Mouse (Mus musculus) lung, adult 2 months (tissue): ENCODE data around the gene Ptpn3. TPM values are rescaled to one million over a fixed set of nuclear protein-coding genes. Genes with fewer than 3 reads are reported as not detected.

Source experiments
- DNase-seq: peaks from one replicate; pipeline ENCODE4 v3.0.0; 2022
- H3K4me1 ChIP-seq: fragments of 200-500 bp; 2 replicates; pipeline ENCODE4 v1.6.1; 2011; ENCODE audit warnings: low read length; ENCODE audit not compliant: control insufficient read depth, insufficient read depth
- H3K4me3 ChIP-seq: fragments of 200-500 bp; replicated peaks from 2 replicates; pipeline ENCODE3; 2011; ENCODE audit warnings: low read depth, mild to moderate bottlenecking, control low read depth, low read length; ENCODE audit errors: extremely low read depth
- CTCF ChIP-seq: fragments of 200-500 bp; IDR thresholded peaks from 2 replicates; pipeline ENCODE4 v1.5.1; 2011; ENCODE audit warnings: mild to moderate bottlenecking, low read length, control low read depth; ENCODE audit not compliant: insufficient read depth
- POLR2A ChIP-seq: fragments of 200-500 bp; IDR thresholded peaks from 2 replicates; pipeline ENCODE4 v1.6.1; 2011; ENCODE audit warnings: low read depth, mild to moderate bottlenecking, control low read depth, low read length, borderline replicate concordance; ENCODE audit errors: extremely low read depth
- WGBS: fragments of 180-500 bp; shearing (Covaris S2); methylation state at CpG from one replicate; pipeline ENCODE4 v1.1.7; 2018; 5-methylcytosine and 5-hydroxymethylcytosine counted together
- polyA plus RNA-seq: library from polyadenylated mRNA; depleted of rRNA; stranded (reverse); fragments of >200 nt; gene quantifications from 2 replicates; pipeline ENCODE4 v1.2.3, GENCODE M21; 2012

Gene Ptpn3
- polyA plus RNA-seq, 1 experiment, result 10.8 TPM

- Histone ChIP-seq H3K4me1 (no peaks in the 10 kb centered on the region; the same call in 1 of the 2 replicates), H3K4me3 (no peak overlapping the region)
- 82% methylated on average over 10 of the region's 10 CpGs for WGBS
- TF ChIP-seq CTCF, result no peak
- DNase-seq, result no peak
Observed at GRCm38 (mm10) chr4:57269344-57269743, 32.3 kb downstream of the Ptpn3 start.

GRCm38 (mm10) chr4:57268330-57268729, 33.3 kb downstream of the Ptpn3 start:
- Histone ChIP-seq H3K4me1 (no peaks in the 10 kb centered on the region), H3K4me3 (no peak overlapping the region)
- TF ChIP-seq CTCF, result no peak
- TF ChIP-seq POLR2A, result no peak
- DNase-seq, result no peak
- 64% methylated on average over 8 of the region's 8 CpGs for WGBS

- 80% methylated on average over 9 of the region's 9 CpGs for WGBS
- Histone ChIP-seq H3K4me3 (no peak overlapping the region), H3K4me1 (no peaks in the 10 kb centered on the region)
- no peak for DNase-seq
- no peak for TF ChIP-seq CTCF
- no peak for TF ChIP-seq POLR2A
Observed at GRCm38 (mm10) chr4:57266389-57266788, 35.2 kb downstream of the Ptpn3 start.

- no peak overlapping the region for H3K4me3 ChIP-seq
- no peak for DNase-seq
- H3K4me1 ChIP-seq, result no peaks in the 10 kb centered on the region
- no peak for TF ChIP-seq POLR2A
- no peak for TF ChIP-seq CTCF
- WGBS, result 75% methylated on average over 7 of the region's 7 CpGs
Observed at GRCm38 (mm10) chr4:57263695-57264094, 37.9 kb downstream of the Ptpn3 start.

GRCm38 (mm10) chr4:57263061-57263685, 38.5 kb downstream of the Ptpn3 start:
- H3K4me1 ChIP-seq, result no peaks in the 10 kb centered on the region
- WGBS, result 64% methylated on average over 8 of the region's 8 CpGs
- no peak for DNase-seq

GRCm38 (mm10) chr4:57262451-57262850, 39.2 kb downstream of the Ptpn3 start:
- H3K4me3 ChIP-seq, result no peak overlapping the region
- WGBS, result 47% methylated on average over 8 of the region's 8 CpGs
- TF ChIP-seq CTCF (no peak), POLR2A (no peak)
- no peak for DNase-seq
- H3K4me1 ChIP-seq, result no peaks in the 10 kb centered on the region

More at GRCm38 (mm10) chr4:57263061-57263685, 38.5 kb downstream of the Ptpn3 start:
- TF ChIP-seq POLR2A (no peak), CTCF (peak; percentile 23; the same call in 1 of the 2 replicates)
- H3K4me3 ChIP-seq, result no peak overlapping the region

GRCm38 (mm10) chr4:57261813-57262212, 39.8 kb downstream of the Ptpn3 start:
- H3K4me3 ChIP-seq, result no peak overlapping the region
- WGBS, result 67% methylated on average over 9 of the region's 9 CpGs

GRCm38 (mm10) chr4:57258159-57259035, 43.2 kb downstream of the Ptpn3 start:
- no peak for DNase-seq
- Histone ChIP-seq H3K4me3 (no peak overlapping the region), H3K4me1 (no peaks in the 10 kb centered on the region)
- WGBS, result 63% methylated on average over 14 of the region's 14 CpGs
- TF ChIP-seq CTCF, result no peak
- TF ChIP-seq POLR2A, result no peak

More at GRCm38 (mm10) chr4:57261813-57262212, 39.8 kb downstream of the Ptpn3 start:
- no peak for TF ChIP-seq CTCF
- no peak for TF ChIP-seq POLR2A
- no peaks in the 10 kb centered on the region for H3K4me1 ChIP-seq
- no peak for DNase-seq

GRCm38 (mm10) chr4:57257409-57257808, 44.2 kb downstream of the Ptpn3 start:
- TF ChIP-seq POLR2A (no peak), CTCF (no peak)
- Histone ChIP-seq H3K4me1 (no peaks in the 10 kb centered on the region), H3K4me3 (no peak overlapping the region)
- WGBS, result 92% methylated on average over 8 of the region's 8 CpGs
- no peak for DNase-seq

GRCm38 (mm10) chr4:57256761-57257160, 44.9 kb downstream of the Ptpn3 start:
- WGBS, result 79% methylated on average over 4 of the region's 4 CpGs

More at GRCm38 (mm10) chr4:57256761-57257160, 44.9 kb downstream of the Ptpn3 start:
- H3K4me3 ChIP-seq, result no peak overlapping the region
- H3K4me1 ChIP-seq, result no peaks in the 10 kb centered on the region
- no peak for DNase-seq
- no peak for TF ChIP-seq POLR2A
- TF ChIP-seq CTCF, result no peak
